Mouse (Mus musculus) central nervous system, embryonic 18 days (tissue): ENCODE data around the gene Gm595. TPM values are rescaled to one million over a fixed set of nuclear protein-coding genes. Genes with fewer than 3 reads are reported as not detected.

Source experiments
- polyA plus RNA-seq: library from polyadenylated mRNA; depleted of rRNA; stranded (reverse); fragments of >200 nt; gene quantifications from 2 replicates; pipeline ENCODE4 v1.2.3, GENCODE M21; 2012; rRNA removed

Gm595 gene
- not detected in 2 replicates for polyA plus RNA-seq

DNA sequence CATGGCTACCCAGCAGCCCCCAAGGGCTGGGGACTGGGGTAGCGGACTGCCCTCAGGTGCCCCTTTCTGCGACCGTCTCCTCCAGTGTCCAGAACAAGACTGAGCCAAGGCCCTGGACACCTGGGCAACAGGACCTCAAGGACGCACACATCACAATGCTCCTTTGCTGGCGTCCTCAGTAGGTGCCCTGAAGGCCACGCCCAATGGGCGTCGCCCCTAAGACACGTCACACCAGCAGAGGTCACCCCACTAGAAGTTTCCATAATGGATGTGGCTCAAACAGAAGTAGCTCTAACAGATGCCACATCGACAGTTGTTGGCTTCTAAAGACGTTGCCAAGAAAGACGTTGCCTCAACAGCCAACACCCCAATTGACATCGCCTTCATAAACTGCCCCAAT is at the start of gene Gm595:
Gm595 (minus strand) TSS at position 101 of the 400 bp plus-strand sequence.

Other genes starting within 250 kb of the Gm595 start
- not detected in 2 replicates for gene Gpr119, start 203.2 kb downstream of the Gm595 start, polyA plus RNA-seq
- gene Rbmx2, start 182.7 kb downstream of the Gm595 start, polyA plus RNA-seq: 13.8 and 14.1 TPM in 2 replicates